Mouse (Mus musculus) ovary, postnatal 14 days (tissue): ENCODE results near the gene Pcsk4.

Source experiments
- DNase-seq: peaks from one replicate; pipeline ENCODE4 v3.0.0; 2022; ENCODE audit warnings: low spot score

Pcsk4 gene

DNA sequence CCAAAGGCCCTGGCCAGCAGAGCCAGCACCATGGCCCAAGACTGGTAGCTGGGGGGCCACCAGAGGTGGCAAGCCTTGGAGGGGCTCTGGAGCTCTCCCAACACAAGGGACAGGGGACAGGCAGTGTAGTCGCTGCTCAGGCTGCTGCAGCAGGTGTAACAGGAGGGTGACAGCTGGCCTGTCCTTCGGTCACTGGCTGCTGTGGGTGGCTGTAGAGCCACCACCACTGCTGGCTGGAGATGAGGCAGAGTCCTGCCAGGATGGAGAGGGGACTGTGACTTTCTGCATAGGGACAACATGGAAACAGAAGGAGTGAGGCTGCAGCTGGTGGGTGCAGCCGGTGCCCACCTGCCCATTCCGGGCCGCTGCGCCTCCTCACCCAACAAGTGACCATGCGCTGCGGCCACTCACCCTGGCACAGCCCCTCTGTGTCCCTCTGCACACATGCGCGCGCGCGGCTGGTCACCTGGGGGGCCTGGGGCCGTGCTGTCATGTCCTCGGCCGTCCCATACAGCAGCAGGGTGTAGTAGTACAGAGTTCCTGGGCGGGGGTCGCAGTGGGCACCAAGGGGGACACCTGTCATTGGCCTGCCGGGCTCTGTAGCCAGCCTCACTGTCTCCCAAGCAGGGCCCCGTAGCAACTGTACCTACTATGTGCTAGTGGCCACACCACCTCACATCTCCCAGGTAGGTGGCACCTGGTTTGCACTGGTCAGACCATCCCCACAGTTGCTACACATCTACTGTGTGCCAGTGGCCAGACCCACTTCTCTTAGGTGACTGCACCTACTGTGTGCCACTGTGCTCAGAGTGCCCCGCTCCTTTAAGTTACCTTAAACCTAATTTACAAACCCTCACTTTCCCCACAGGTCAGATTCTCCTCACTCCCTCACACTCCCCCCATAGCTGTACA lies 7.4 kb downstream of the Pcsk4 start:
- no peak for DNase-seq

- DNase-seq, result no peak
Observed at GRCm38 (mm10) chr10:80321014-80321669, 8.2 kb downstream of the Pcsk4 start.

DNA sequence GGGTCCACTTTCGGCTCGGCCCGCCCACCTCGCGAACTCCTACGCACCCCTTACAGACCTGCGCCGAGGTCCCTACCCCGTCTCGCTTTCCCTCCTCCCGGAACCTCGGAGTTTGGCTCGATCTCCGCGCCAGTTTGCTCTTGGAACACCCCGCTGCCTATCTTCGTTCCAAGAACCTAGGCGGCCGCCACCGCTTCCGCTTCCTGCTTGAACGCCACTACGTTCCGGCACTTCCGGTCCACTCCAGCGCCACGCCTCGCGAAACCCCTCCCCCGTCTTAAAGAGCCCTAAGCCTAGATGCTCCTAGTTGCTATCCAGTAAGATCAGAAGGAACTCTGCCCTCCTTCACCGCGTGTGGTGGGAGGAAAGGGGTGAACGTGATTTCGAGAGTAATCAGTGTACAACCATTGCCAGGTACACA lies 8.9 kb downstream of the Pcsk4 start, which contains the start of gene 2310011J03Rik:
Gene 2310011J03Rik (minus strand): TSS at position 198 of the 421 bp plus-strand sequence.
- DNase-seq, result peak; percentile 79

- DNase-seq, result no peak
Observed at GRCm38 (mm10) chr10:80317011-80317410, 12.3 kb downstream of the Pcsk4 start.

DNA sequence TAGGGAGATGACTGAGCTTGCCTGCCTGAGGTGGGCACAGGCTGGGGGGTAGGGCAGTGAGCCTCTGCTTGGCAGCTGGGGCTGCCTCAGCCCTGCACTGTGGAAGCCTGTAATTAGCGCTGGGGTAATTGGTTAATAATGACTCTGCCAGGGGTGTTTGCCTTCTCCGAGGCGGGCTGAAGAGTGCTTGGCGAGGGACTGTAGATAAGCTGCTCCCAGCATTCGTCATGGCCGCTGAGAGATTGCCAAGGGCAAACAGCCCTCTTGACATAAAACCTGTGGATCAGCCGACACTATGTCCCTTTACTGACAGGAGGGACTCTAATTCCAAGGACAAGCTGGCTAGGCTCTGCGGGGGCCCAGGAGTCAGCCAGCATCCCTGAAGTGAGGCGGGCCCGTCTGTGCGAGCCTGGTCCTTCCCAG lies 12.9 kb downstream of the Pcsk4 start:
- no peak for DNase-seq

DNA sequence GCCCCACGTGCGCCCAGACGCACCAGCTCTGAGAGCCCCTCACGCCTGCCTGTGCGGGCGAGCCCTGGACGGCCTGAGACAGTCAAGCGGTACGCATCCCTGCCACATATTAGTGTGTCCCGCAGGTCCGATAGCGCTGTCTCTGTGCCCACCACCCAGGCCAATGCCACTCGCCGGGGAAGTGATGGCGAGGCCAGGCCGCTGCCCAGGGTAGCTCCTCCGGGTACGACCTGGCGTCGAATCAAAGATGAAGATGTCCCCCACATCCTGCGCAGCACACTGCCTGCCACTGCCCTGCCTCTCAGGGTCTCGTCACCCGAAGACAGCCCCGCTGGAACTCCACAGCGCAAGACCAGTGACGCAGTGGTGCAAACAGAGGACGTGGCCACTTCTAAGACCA lies 14.0 kb downstream of the Pcsk4 start:
- no peak for DNase-seq

- DNase-seq, result no peak
Observed at GRCm38 (mm10) chr10:80314494-80315001, 14.8 kb downstream of the Pcsk4 start.

- DNase-seq, result no peak
Observed at GRCm38 (mm10) chr10:80313627-80314201, 15.6 kb downstream of the Pcsk4 start.

- no peak for DNase-seq
Observed at GRCm38 (mm10) chr10:80312586-80313504, 16.5 kb downstream of the Pcsk4 start.

DNA sequence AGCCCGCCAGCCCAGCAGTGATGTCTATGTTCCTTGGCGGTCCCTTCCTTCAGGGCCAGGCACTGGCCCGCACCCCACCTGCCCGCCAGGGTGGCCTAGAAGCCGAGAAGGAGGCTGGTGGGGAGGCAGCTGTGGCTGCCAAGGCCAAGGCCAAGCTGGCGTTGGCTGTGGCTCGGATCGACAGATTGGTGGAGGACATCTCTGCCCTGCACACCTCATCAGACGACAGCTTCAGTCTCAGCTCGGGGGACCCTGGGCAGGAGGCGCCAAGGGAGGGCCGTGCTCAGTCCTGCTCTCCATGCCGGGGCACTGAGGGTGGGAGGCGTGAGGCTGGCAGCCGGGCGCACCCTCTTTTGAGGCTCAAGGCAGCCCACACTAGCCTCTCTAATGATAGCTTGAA lies 17.7 kb downstream of the Pcsk4 start:
- no peak for DNase-seq

GRCm38 (mm10) chr10:80304862-80305261 lies 24.4 kb downstream of the Pcsk4 start:
- no peak for DNase-seq

GRCm38 (mm10) chr10:80304458-80304857 lies 24.8 kb downstream of the Pcsk4 start:
- no peak for DNase-seq

- DNase-seq, result peak; percentile 57
Observed at GRCm38 (mm10) chr10:80302471-80302881, 26.8 kb downstream of the Pcsk4 start.

DNA sequence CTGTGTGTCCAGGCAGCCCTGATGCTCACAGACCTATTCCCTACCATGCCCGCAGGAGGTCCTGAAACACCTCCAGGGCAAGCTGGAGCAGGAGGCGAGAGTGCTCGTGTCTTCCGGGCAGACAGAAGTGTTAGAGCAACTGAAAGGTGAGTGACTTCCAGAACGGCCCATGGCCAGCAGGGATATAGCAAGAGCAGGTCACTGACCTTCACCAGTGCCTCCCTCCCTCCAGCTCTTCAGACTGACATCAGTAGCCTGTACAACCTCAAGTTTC lies 27.3 kb downstream of the Pcsk4 start:
- DNase-seq, result no peak

GRCm38 (mm10) chr10:80301256-80302081 lies 27.8 kb downstream of the Pcsk4 start:
- no peak for DNase-seq

DNA sequence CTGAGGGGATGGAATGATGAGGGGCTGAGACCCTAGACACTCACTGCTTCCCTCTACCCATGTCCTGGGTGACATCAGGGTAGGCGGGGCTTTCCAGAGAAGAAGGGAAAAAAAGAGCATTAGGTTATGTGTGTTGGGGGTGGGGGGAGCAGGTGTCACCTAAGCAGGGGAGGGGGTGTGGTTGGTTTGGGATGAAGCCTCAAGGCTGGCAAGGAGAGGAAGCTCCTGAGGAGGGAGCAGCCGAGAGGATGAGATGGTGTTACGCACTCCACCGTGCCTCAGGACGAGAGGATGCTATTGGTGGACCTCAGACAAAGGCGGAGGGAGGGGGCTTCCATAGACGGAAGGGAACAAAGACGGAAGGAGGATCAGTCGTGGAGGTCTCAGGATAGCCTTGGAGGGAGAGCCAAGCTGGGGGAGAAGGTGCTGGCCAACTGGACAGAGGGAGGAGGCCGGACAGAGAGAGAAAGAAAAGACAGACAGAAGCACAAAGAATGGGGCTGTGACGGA lies 28.6 kb downstream of the Pcsk4 start:
- DNase-seq, result no peak

DNA sequence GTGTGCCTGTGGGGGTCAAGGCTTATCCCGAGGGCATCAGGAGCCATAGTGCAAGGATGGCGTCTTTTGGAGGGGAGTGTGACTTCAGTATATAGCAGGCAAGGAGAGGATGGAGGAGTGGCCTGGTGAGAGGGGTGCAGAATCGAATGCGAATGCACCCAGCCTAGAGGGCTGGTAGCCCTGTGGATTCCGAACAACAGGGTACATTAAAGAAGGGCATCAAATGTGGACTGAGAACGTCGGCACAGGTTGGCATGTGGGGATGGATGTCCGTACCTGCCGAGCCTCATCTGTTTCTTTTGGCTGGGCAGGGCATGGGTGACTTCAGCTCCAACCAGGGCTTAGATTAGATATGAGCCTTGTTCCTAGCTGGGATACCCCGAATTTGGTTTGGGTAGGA lies 29.5 kb downstream of the Pcsk4 start:
- DNase-seq, result no peak

DNA sequence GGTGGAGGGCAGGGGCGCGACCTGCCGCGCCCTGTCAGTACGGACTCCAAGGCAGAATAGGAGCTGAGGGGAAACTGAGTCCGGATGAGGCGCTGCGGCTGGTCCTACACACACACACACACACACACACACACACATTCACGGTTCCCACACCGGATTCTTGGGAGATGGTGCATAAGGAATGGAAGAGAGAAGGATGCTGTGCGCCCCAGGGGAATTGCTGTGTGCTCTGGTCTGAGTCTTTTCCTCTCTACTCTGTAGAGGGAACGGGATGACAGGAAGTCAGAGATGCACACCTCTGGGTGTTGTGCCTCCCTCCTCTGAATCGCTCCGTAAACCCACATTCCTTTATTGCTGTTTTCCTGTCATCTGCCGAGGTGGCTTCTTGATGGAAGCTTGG lies 30.0 kb downstream of the Pcsk4 start:
- no peak for DNase-seq

- DNase-seq, result no peak
Observed at GRCm38 (mm10) chr10:80298571-80299281, 30.6 kb downstream of the Pcsk4 start.

DNA sequence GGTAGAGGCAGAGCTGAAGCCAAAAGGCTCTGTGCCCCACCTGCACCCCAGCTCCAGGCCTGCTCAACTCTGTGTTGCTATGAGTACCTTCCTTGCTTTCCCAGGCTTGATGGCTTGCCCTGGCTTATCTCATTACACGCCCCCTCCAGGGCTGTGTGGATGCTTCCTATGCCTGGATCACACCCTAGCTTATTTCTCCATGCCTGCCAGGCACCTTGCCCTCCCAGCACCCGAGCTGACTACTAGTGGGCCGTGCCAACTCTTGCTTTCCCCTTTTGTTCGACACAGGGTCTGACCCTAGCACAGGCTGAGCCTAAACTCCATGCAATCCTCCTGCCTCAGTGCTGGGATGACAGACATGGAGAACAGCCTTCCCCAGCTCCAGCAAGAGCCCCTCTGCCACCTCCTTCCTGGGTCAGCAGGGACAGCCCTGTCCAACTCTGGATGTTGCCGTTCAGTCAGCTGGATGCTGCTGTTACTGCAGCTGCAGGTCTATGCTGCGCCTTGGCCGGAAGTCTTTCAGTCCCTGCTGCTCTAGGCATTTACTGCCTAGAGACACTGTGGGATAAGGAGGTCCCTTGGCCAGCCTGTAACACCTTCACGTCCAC lies 31.7 kb downstream of the Pcsk4 start:
- no peak for DNase-seq
